Mouse (Mus musculus): ENCODE data around the gene Naaladl2.

- TF ChIP-seq CTCF (IDR thresholded peaks at IDR 0.05; ENCODE audit: control insufficient read depth, insufficient read depth, low read length) (no peak), POLR2A (IDR thresholded peaks at IDR 0.05; ENCODE audit: borderline replicate concordance, control insufficient read depth, low read depth, low read length) (no peak)
Observed at GRCm38 (mm10) chr3:24888801-24889200, 255.3 kb downstream of the Naaladl2 start.
